Mouse (Mus musculus) spleen, adult 18-20 months (tissue): ENCODE measurements at regions not wholly inside any gene's neighbourhood (a gene's known extent, or its start where the extent isn't known, plus 50 kb on each side); places are given as distances from the start of the nearest gene placed in this dataset.

Experiments used
- DNase-seq, 2 experiments: peaks; one replicate each; pipeline ENCODE4 v3.0.0; 2022; ENCODE audit warnings: mixed read lengths in 2 of 2

DNA sequence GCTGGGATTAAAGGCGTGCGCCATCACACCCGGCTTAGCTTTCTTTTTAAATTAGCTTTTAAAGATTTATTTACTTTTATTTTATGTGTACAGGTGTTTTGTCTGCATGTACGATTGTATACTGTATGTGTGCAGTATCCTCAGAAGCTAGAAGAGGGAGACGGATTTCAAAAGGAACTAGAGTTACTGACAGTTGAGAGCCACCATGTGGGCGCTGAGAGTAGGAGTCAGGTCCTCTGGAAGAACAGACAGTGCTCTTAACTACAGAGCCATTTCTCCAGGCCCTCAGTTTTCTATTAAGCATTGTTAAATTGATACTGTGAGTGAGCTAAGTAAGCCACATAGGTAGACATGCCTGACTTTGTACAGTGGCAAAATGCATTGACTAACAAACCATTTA is 177.9 kb downstream of the Fam43a start:
- DNase-seq: no peak

- no peak for DNase-seq
These were observed 178.6 kb downstream of the Fam43a start for GRCm38 (mm10) chr16:30778078-30778477.

DNA sequence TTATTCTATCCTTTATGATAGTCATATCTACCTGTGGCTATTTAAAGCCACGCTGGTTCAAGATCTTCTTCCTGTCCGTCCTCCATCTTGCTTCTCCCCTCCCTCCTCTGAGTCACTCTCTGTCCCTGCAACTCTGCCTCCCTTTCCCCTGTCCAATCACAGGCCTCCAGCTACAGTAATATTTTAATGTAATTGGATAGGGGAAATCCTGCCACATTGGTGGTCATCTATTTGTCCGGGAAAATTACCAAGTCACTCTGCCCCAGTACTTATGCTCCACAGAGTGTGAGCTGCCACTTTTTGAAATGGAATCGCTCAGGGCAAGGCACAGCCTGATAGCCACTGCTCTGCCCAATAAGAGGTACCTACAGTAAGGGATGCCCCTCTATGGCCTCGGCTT is 179.4 kb downstream of the Fam43a start:
- DNase-seq: no peak

GRCm38 (mm10) chr16:30784261-30784660 is 184.7 kb downstream of the Fam43a start:
- DNase-seq: no peak

DNA sequence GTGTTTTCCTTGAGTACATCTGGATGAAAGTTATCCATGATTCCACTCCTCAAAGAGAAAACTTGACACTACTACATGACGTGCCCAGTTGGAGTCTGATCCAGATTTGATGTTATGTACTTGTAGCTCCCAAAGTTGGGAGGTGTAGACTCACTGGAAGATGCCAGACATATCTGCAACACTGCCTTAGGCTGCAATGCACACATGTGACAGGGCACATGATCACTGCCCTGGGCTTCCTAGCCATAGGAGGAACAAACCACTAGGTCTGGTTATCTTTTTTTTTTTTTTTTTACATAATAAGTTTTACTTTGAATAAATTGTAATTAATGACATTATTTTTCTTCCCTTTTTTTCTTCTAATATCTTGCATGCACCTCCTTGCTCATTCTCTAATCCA is 185.4 kb downstream of the Fam43a start:
- DNase-seq: no peak

- no peak for DNase-seq
These were observed 186.5 kb downstream of the Fam43a start for GRCm38 (mm10) chr16:30786060-30786459.

DNA sequence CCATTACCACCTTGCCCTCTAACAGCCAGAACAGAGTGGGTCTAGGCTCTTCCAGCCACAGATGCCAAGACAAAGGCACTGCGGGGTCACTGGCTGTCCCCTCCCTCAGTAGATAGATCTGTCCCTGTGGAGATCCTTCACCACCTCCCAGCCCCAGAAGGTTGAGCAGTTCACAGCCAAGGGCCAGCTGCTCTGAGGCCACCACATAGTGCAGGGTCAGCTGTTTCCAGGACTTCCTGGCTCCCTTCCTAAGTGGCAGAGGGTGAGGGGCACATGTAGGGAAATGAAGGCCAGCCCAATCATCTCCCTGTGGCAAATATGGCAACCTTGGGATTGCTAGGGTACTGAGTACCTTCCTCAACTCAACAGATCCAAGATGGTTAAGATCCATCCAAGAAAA is 187.8 kb downstream of the Fam43a start:
- DNase-seq: no peak

- DNase-seq: no peak
These were observed 188.8 kb downstream of the Fam43a start for GRCm38 (mm10) chr16:30788321-30788781.

DNA sequence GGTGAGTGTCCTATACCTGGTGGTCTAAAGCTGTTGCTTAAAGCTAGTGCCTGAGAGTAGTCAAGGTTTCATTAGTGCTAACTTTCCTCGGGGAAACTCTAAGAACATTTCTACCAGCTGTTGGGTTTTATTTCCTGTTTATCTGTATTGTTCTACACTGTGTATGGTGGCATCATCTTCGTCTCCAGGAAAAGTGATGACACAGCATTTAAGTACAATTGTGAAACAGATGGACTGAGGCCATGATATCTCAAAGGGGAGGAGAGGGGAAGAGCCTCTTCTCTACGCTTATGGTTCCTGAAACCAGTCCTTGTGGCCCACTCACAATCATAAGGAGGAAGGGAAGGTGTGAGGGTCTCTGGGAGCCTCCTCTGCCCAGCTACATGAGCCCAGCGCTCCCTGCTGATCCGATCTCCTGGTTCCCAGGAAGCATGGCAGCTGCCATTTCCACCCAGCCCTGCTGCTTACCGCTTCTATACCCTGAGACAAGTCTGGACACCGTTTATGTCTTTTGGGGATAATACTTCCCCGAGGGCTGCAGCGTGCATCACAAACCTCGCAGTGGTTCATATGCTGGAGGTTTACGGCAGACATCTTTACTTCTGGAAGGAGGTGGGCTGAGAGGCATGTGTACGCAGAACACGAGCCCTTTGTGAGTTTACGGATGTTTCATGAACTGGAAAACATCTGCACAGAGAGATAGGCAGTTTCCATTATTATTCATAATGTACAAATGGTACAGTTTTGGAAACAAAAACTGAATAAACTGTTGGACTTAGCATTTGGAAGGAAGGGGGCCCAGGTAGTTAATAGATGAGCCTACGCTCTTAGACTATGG is 189.6 kb downstream of the Fam43a start:
- no peak for DNase-seq

DNA sequence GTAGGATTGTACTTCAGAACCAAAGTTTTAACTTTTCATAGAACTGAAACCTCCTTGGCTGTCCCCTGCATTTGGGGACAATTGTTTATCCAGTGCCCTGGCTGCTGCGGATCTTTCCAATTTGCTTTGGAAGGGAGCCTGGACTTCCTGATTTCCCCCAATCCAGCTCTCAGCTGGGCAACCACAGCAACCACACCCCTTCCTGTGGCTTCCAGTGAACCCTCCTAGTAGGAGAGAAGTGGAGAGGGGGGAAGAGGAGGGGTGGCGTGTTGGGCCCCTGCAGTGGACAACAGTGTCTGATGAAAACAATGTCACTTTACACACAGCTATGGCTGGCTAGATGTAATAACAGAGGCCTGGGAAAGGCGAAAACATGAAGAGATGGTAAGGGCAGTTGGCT is 190.5 kb downstream of the Fam43a start:
- DNase-seq: no peak

- no peak for DNase-seq
These were observed 191.1 kb downstream of the Fam43a start for GRCm38 (mm10) chr16:30790551-30791001.

DNA sequence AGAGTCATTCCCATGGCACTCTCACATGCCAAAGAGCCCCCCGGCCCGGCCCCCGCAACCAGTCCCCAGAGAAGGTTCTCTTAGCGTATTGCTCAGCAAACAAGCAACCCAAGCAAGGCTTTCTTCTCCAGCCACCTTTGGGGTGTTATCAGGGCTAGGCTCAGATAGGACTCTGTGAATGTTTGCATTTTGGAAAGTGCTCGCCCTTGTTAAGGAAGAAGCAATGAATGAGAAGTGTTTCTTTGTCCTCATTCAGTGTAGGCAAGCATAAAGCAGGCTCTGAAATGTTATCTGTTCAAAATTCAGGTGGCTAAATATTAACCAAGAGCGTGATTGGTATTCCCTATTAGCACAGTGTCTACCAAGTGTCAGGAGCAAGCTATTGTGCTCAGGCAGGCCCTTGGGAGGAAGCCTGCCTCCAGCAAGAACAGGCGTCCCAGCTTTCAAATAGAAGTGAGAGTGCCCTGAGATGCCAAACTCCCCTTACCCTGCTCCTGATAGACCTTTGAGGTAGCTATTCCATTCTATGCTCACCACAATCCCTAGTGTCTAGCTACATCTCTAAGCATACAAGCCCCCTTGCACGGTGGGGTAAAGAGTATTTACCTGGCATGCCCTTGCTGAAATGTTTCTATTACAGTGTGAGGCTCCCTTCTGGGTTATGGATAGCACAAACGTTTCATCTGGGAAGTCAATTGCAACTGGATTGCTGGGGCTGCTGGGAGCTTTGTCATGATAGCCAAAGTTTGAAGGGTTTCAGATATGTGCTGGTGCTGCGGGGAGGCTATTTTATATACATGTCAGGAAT is 191.7 kb downstream of the Fam43a start:
- no peak for DNase-seq

GRCm38 (mm10) chr16:30792738-30793377 is 193.3 kb downstream of the Fam43a start:
- no peak for DNase-seq

- no peak for DNase-seq
These were observed 193.8 kb downstream of the Fam43a start for GRCm38 (mm10) chr16:30793378-30793753.

DNA sequence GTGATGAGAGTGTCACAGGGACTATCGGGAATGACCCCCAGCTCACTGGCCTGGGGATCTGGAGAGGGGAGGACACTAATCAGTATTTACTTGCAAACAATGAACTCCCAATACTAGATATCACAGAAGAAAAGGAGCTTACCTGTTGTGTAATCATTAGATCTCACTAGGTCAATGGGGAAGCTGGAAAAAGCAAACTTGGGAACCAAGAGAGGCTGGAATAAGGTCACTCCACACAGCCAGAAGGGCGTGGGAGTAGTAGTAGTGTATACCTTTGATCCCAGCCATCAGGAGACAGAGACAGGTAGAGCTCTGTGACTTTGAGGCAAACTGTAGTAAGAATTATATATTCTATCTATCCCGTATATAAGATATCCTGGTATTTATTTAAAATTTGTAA is 194.3 kb downstream of the Fam43a start:
- no peak for DNase-seq

GRCm38 (mm10) chr16:30795501-30795904 is 196.0 kb downstream of the Fam43a start:
- no peak for DNase-seq

DNA sequence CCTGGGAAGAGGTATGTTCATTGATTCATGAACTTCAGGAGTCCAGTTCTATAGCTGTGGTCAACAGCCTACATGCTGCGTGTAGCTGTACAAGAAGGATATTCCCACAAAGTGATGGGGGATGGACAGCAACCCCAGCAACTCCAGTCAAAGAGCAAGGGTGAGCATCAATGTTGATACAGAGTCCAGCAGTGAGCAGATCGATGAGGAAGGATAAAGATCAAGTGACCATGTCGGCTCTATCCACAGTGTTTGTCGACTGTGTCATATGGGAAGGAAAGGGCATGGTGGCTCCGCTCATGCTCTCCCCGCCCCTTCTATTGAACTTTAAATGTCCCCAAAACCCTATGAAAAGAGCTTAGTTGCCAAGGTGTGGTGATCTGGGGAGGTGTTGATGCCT is 196.6 kb downstream of the Fam43a start:
- DNase-seq: no peak

DNA sequence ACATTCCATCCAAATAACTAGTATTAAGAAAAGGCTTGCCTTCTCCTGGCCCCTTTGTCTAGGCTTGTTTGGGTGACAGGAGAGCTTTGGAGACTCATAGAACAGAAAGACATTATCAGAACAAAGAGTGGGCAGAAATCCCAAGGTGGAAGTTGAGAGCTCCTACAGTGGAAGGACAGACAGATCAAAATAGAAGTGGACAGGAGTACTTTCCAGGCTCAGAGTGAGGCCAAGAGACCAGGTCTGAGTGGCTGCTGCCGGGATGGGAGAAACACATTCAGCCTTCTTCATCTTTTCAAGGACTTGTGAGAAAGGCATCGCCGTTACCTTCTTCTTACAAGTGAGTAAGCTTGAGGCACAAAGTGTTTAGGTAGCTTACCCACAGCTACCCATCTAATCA is 197.5 kb downstream of the Fam43a start:
- DNase-seq: no peak

GRCm38 (mm10) chr16:30797973-30798471 is 198.5 kb downstream of the Fam43a start:
- DNase-seq: no peak

- DNase-seq: no peak
These were observed 199.0 kb downstream of the Fam43a start for GRCm38 (mm10) chr16:30798536-30798935.

- no peak for DNase-seq
These were observed 200.4 kb downstream of the Fam43a start for GRCm38 (mm10) chr16:30799699-30800483.

- DNase-seq: no peak
These were observed 204.5 kb downstream of the Fam43a start for GRCm38 (mm10) chr16:30804018-30804417.
